Mouse (Mus musculus): ENCODE measurements at regions not wholly inside any gene's neighbourhood (a gene's known extent, or its start where the extent isn't known, plus 50 kb on each side); places are given as distances from the start of the nearest gene placed in this dataset.

DNA sequence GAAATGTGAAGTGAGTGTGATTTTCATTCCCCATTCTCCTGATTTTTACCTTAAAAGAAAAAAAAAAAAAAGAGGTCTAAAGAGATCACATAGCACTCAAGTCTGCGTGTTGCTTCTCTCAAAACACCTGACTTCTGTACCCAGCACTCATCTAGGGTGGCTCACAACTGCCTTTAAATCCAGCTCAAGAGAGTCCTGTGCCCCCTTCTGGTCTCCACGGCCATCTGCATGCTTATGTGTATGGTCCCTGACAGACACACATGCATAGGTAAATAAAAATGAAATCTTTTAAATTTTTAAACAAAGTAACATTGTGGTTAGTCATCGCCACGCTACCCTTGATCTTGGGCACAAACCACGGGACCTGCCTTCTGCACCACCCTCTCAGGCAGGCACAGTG, 193.8 kb downstream of the Zfp36l1 start:
- WGBS, result 83% methylated on average over 5 of the region's 5 CpGs
- Histone ChIP-seq H3K36me3 (replicated peaks) (peaks cover 9% of the 10 kb centered on the region), H3K27ac (peak overlapping the region; percentile 76), H3K4me3 (no peak overlapping the region), H3K27me3 (ENCODE audit: poor library complexity, severe bottlenecking) (no peaks in the 10 kb centered on the region), H3K4me1 (peaks cover 59% of the 10 kb centered on the region), H3K9me3 (peaks cover 14% of the 10 kb centered on the region)
- no peak for DNase-seq (ENCODE audit: extremely low spot score, low spot score)

DNA sequence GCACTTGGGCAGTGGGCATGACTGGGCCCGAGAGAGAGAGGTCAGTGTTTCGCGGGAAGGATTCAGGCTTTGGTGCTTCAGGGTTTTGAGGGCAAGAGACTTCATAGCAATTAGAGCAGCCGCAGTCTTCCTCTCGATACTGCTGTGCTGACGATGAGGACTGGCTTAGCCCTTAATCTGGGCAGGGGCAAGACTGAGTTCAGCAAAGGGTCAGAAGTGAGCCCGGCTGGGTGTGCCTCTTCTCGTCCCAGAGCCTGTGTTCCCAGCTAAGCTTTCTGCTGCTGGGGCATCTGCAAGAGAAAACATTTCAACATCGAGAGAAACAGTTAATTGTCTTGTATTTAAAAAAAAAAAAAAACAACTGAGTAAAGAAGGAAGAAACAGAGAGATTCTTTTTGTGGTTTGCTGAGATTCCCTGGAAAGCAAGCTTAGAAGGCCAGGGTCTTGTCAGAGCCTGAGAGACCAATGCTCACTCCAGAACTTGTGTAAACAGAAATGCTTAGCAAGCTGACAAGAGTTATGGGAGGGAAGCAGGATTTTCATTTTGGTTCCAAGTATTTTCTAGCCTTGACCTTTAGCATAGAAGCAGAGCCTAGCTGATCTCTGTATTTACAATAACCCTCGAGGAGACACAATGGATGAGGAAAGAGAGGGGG, 195.1 kb downstream of the Zfp36l1 start:
- no peak for DNase-seq (ENCODE audit: extremely low spot score, low spot score)
- WGBS, result 38% methylated on average over 10 of the region's 10 CpGs
- peaks cover 9% of the 10 kb centered on the region for H3K36me3 ChIP-seq (replicated peaks)
- peak overlapping the region; percentile 76 for H3K27ac ChIP-seq
- peaks cover 14% of the 10 kb centered on the region for H3K9me3 ChIP-seq
- no peaks in the 10 kb centered on the region for H3K27me3 ChIP-seq (ENCODE audit: poor library complexity, severe bottlenecking)
- no peak overlapping the region for H3K4me3 ChIP-seq
- peaks cover 61% of the 10 kb centered on the region for H3K4me1 ChIP-seq

DNA sequence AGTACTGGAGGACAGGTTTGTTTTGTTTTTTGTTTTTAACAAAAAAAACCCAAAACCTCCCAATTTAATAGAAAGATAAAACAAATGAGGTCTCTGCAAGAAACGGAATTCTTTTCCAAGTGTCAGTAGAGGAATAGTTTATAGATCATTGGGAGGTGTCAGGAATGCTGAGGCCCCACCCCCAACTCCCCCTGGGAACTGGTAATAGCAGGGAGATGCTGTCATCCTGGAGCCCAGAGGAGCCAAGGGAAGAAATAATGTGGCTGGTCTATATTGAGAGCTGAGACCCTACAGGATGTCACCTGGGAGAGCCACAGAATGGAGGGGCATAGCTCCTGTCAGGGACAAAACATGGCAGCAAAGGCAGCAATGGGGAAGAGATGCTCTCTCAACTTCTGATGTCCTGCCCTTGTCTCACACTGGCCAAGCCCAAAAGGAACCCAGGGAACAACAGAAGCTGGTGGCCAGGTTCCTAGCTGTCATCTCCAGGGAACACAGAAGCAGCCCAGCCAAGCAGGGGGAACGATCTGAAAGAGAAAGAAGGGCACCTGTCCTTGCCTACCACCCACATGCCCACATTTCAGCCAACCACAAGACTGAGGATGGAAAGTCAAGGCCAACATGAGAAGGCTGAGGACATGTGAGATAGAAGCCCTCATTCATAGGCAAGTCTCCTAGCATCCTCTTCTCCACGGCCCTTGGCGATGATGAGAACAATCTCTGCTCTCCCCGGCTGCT, 195.7 kb downstream of the Zfp36l1 start:
- WGBS, result 85% methylated on average over 5 of the region's 5 CpGs
- Histone ChIP-seq H3K4me3 (no peak overlapping the region), H3K4me1 (peaks cover 62% of the 10 kb centered on the region), H3K9me3 (peaks cover 14% of the 10 kb centered on the region), H3K36me3 (replicated peaks) (peaks cover 9% of the 10 kb centered on the region), H3K27ac (peak overlapping the region; percentile 76), H3K27me3 (ENCODE audit: poor library complexity, severe bottlenecking) (no peaks in the 10 kb centered on the region)
- DNase-seq (ENCODE audit: extremely low spot score, low spot score), result no peak

DNA sequence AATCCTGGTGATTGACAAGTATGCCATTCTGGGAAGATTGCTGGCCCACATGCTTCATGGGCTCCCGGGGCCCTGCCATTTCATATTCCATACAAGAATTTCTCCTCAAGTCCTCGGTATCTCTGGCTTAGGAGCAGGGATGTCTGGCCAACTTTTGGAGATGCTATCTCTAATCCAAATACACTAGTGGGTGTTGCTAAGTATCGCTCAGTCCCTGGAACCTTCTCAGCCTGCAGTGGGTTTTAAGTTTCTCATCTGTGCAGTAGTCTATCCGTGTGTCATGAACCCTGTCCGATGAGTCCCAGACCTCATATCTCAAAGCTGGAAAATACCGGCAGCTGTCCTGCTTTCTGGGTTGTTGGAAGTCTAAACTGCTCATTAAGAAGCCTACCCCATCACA, 198.9 kb downstream of the Zfp36l1 start:
- H3K27ac ChIP-seq, result peak overlapping the region; percentile 51
- H3K27me3 ChIP-seq (ENCODE audit: poor library complexity, severe bottlenecking), result no peaks in the 10 kb centered on the region
- H3K4me1 ChIP-seq, result peaks cover 73% of the 10 kb centered on the region
- DNase-seq (ENCODE audit: extremely low spot score, low spot score), result no peak
- H3K4me3 ChIP-seq, result no peak overlapping the region
- peaks cover 5% of the 10 kb centered on the region; the same call in 1 of the 2 replicates for H3K9me3 ChIP-seq
- peaks cover 7% of the 10 kb centered on the region for H3K36me3 ChIP-seq (replicated peaks)
- 96% methylated on average over 6 of the region's 6 CpGs for WGBS

DNA sequence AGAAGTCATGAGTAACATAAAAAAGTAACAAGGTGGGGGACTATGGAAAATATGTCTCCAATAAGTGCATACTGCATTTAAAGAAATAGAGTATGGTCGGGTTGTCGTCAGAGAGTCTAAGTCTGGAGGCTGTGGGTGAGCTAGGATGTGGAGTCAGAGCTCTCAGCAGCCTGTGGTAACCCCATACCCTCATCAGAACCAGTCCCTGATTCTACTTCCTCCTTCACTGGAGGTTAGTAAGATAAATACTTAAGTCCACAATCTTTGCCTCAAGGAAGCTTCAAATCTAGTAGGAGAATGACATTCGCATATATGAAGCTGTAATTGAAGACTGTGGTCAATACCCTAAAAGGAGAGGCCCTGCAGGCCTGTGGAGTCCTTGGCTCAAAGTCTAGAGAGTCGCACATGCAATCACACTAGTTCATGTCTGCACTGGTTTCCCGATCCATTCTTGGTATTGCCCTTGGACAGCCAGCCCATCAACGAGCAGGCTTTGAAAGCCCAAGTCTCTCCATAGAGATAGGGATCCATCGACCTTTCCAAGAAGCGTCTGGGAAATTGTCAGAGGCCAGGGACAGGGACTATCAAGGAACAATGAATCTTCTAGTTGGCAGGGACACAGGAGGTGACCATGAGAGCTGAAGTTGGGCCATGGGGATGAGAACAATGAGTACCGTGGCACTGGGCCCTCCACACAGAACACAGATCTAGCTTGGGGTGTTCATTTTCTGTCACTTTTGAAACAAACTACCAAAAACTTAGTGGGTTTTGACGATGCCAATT, 200.3 kb downstream of the Zfp36l1 start:
- WGBS, result 90% methylated on average over 10 of the region's 10 CpGs
- no peaks in the 10 kb centered on the region for H3K27me3 ChIP-seq (ENCODE audit: poor library complexity, severe bottlenecking)
- peaks cover 5% of the 10 kb centered on the region; the same call in 1 of the 2 replicates for H3K9me3 ChIP-seq
- peak overlapping the region; percentile 90 for H3K27ac ChIP-seq
- peaks cover 7% of the 10 kb centered on the region for H3K36me3 ChIP-seq (replicated peaks)
- no peak for DNase-seq (ENCODE audit: extremely low spot score, low spot score)
- no peak overlapping the region for H3K4me3 ChIP-seq
- H3K4me1 ChIP-seq, result peaks cover 62% of the 10 kb centered on the region

DNA sequence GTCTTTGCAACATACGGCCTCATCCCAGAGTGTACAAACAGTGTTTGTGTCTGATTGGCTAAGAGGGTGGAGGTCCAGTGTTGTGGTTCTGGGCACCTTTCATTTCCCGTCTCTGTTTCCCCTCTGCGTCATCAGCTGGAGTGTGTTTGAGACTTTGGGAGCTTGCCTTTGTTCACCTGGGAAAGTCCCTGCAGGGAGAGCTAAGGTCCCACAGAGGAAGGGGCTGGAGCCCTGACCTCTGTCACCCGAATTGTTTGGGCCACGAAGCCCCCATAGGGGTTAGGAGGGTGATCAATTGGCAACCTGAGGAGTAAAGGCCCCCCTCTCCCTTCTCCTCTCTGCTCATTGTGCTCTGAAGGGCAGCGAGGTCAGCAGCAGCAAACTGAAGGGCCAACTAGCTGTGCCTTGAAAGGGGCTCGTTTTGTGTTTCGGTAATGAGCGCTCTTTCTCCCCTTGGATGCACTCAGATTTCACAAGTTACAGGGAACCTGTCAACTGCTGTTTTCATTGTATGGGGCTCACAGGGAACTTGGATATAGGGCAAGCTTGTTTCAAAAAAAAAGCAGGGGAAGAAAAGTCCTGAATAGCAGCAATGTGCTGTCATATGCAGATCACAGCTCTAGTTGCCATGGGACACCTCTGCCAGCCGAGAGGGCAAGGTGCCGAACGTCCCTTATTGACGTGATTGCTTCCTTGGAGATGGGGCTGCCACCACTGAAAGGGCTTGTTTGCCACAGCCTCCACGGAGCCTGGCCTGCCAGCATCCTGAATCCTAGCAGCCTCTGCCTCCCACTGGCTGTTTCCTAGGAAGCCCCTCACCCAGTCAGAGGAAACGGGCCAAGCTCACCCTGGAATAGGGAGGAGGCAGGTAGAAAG, 201.7 kb downstream of the Zfp36l1 start:
- H3K4me1 ChIP-seq, result peaks cover 68% of the 10 kb centered on the region

DNA sequence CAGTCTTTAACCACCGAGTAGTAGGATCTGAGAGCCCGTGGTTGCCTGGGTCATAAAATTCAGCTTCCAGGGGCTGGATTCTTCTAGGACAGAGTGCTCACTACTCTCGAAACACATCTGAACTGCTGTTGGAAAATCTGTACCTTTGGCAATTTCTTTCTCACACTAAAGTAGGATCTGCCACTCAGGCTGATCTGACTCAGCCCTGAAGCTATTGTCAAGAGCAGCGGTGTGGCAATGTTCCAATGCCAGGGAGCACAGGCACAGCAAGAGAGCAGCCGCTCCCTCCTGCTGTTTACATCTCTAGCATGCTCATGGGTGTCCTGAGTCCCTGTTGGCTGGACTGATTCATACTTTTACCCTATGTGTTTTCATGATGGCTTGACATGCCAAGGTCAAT, 205.2 kb downstream of the Zfp36l1 start:
- H3K4me1 ChIP-seq, result peaks cover 83% of the 10 kb centered on the region

More for the DNA sequence above, 201.7 kb downstream of the Zfp36l1 start:
- Histone ChIP-seq H3K36me3 (replicated peaks) (peaks cover 7% of the 10 kb centered on the region), H3K4me3 (0 out of 2 replicates have a peak overlapping the region, but pooled peaks have one; percentile 2), H3K27me3 (ENCODE audit: poor library complexity, severe bottlenecking) (no peaks in the 10 kb centered on the region), H3K9me3 (peaks cover 5% of the 10 kb centered on the region; the same call in 1 of the 2 replicates), H3K27ac (peak overlapping the region; percentile 90)
- 6% methylated on average over 15 of the region's 15 CpGs for WGBS
- peak; percentile 85 for DNase-seq (ENCODE audit: extremely low spot score, low spot score)

DNA sequence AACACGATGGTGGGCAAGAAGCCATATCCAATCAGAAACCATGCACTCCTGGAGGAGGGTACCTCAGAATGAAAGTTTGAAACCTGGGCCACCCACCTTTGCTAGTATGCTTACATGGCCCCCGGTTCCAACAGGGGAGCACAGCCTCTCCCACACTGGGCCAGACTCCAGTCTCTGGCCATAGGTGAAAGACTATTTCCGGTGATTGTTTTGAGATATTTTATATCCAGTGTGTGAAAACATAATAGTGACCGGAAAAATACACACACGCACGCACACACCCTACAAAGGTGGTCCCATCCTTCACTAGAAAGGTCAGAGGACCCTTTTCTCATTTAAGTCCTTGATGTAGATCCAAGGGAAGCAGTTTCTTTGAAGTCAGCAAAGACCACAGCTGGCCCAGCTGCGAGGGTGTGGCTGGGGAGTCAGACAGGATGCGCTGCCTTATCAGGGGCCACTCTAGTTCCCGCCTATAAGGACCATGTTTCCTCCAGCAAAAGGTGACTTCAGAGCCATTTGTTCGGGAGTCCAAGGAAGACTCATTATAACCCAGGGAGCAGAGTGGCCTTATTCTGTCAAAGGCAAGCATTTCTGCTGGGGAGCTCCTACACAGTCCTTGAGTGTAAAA, 206.0 kb downstream of the Zfp36l1 start:
- DNase-seq (ENCODE audit: extremely low spot score, low spot score), result no peak
- peaks cover 83% of the 10 kb centered on the region for H3K4me1 ChIP-seq
- H3K9me3 ChIP-seq, result no peaks in the 10 kb centered on the region
- H3K4me3 ChIP-seq, result no peak overlapping the region
- H3K36me3 ChIP-seq (replicated peaks), result no peaks in the 10 kb centered on the region
- H3K27me3 ChIP-seq (ENCODE audit: poor library complexity, severe bottlenecking), result no peaks in the 10 kb centered on the region
- H3K27ac ChIP-seq, result peak overlapping the region; percentile 84
- 87% methylated on average over 10 of the region's 10 CpGs for WGBS

More for the DNA sequence above, 205.2 kb downstream of the Zfp36l1 start:
- no peak for DNase-seq (ENCODE audit: extremely low spot score, low spot score)
- Histone ChIP-seq H3K27me3 (ENCODE audit: poor library complexity, severe bottlenecking) (no peaks in the 10 kb centered on the region), H3K27ac (peak overlapping the region; percentile 84), H3K36me3 (replicated peaks) (no peaks in the 10 kb centered on the region), H3K4me3 (no peak overlapping the region), H3K9me3 (no peaks in the 10 kb centered on the region)
- 87% methylated on average over 5 of the region's 5 CpGs for WGBS

DNA sequence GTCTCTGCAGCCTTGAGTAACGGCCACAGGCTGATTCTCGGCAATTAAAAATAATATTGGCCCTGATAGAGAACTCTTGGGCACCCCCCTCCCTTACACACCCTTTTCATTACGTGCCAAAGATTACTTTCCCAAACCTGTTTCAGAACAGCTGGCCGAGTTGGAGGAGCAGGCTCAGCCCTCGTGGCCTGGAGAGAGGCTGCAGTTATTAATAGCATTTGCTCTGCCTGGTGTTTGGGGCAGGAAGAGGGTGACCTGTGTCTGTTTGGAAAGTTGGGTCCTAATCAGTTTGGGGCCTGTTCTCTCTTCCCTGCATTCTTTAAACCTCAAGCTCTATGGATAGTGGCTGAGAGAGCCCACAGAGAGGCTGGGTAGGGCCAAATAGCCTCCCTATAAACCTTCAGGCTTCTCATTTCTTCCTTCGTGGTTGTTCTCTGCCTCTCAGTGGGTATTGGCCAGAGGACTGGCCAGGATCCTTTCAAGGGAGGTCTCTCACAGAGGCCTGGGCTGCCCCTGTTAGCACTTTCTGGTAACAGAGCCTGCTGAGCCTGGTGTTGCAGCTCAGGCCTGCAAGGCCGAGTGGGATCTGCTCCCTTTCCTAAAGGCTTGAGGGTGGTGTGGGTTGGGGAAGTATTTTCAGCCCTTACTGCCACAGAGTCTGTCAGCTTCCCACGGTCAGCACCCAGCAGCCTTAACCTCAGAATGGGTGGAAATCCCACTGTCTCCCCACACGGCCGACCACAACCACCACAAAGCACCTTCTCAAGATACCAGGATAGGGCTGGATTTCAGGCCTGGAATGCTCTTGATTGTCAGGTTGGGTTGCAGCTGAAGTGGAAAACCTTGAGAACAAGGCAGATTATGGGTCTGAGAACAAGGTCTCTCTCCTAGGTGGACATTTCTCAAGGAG, 206.7 kb downstream of the Zfp36l1 start:
- Histone ChIP-seq H3K27me3 (ENCODE audit: poor library complexity, severe bottlenecking) (no peaks in the 10 kb centered on the region), H3K27ac (peak overlapping the region; percentile 84), H3K36me3 (replicated peaks) (no peaks in the 10 kb centered on the region), H3K4me3 (no peak overlapping the region), H3K9me3 (no peaks in the 10 kb centered on the region), H3K4me1 (peaks cover 77% of the 10 kb centered on the region)
- no peak for DNase-seq (ENCODE audit: extremely low spot score, low spot score)
- 68% methylated on average over 10 of the region's 10 CpGs for WGBS

DNA sequence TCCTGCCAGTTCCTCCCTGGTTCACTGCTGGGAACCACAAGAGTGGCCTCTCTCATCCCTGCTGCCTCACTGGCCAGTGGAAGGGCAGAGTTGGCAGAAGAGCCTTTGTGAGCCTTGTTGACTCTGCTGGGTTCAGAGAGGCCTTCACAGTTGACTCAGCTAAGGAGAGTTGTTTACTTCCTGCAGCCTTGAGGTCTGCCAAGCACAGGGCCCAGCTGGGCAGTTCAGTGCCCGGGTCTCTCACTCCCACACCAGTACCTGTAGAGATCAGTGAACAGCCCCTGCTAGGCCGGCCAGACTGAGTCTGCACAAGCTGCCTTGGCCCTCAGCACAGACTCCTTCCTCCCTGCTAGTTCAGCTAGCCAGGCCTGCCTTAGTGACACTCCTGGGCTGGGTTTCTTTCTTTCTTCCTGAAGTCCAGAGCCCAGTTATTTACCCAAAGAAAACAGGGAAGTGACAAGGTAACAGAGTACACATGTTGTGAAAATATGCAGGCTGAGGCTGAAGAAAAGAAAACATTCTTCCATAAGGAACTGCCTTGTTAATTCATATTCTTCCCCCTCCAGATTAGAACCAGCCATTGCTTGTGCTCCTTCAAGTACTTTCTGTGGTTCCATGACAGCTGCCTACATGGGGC, 207.8 kb downstream of the Zfp36l1 start:
- Histone ChIP-seq H3K27me3 (ENCODE audit: poor library complexity, severe bottlenecking) (no peaks in the 10 kb centered on the region), H3K36me3 (replicated peaks) (no peaks in the 10 kb centered on the region), H3K9me3 (no peaks in the 10 kb centered on the region), H3K27ac (peak overlapping the region; percentile 84), H3K4me1 (peaks cover 70% of the 10 kb centered on the region), H3K4me3 (no peak overlapping the region)
- 73% methylated on average over 2 of the region's 2 CpGs for WGBS
- no peak for DNase-seq (ENCODE audit: extremely low spot score, low spot score)

DNA sequence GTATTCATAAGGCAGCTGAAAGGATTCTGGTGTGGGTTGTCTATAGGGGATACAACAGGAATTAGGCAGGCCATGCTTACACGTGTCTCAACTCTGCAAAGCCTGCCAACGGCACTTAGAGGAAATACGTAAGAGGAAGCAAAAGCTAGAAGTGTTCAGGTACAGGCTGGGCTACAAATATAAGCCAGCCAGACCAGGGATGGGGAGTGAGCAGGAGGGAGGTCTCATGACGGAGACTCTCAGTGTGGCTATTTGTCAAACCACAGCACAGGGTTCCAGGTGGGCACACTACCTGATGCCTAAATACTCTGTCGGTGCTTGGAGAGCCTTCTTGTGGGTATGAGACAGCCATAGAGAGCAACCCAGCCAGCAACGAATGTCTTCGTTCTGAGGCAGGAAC, 210.1 kb downstream of the Zfp36l1 start:
- 84% methylated on average over 7 of the region's 7 CpGs for WGBS
- Histone ChIP-seq H3K9me3 (peaks cover 11% of the 10 kb centered on the region), H3K27me3 (ENCODE audit: poor library complexity, severe bottlenecking) (no peaks in the 10 kb centered on the region), H3K36me3 (replicated peaks) (no peaks in the 10 kb centered on the region; the same call in 1 of the 2 replicates), H3K4me1 (peaks cover 73% of the 10 kb centered on the region), H3K4me3 (no peak overlapping the region), H3K27ac (peak overlapping the region; percentile 81)
- no peak for DNase-seq (ENCODE audit: extremely low spot score, low spot score)

Measured in forebrain, embryonic 10.5 days (tissue).